Mouse (Mus musculus) CH12.LX (cell line): ENCODE measurements around the gene Egln2.

Source experiments
- CTCF ChIP-seq, 2 experiments: IDR thresholded peaks in 1 of 2; conservative IDR thresholded peaks in 1 of 2; 2 replicates each; pipeline ENCODE4 v1.5.1; 2011 to 2012; ENCODE audit warnings: low read depth in 2 of 2, low read length in 2 of 2, improper control_type of control experiment in 1 of 2, inconsistent platforms in 1 of 2, mild to moderate bottlenecking in 1 of 2, moderate library complexity in 1 of 2
- E2F4 ChIP-seq: IDR thresholded peaks from 2 replicates; pipeline ENCODE4 v1.6.1; 2011; ENCODE audit warnings: low read depth, low read length, improper control_type of control experiment; ENCODE audit not compliant: insufficient replicate concordance
- ETS1 ChIP-seq: conservative IDR thresholded peaks from 2 replicates; pipeline ENCODE4 v1.6.1; 2012; ENCODE audit warnings: low read depth, mild to moderate bottlenecking, inconsistent platforms, low read length, improper control_type of control experiment, moderate library complexity
- HCFC1 ChIP-seq: IDR thresholded peaks from 2 replicates; pipeline ENCODE4 v1.6.1; 2012; ENCODE audit warnings: low read depth, mild to moderate bottlenecking, inconsistent platforms, low read length, improper control_type of control experiment
- KAT2A ChIP-seq: IDR thresholded peaks from 2 replicates; pipeline ENCODE4 v1.6.1; 2012; ENCODE audit warnings: low read length, improper control_type of control experiment, inconsistent platforms; ENCODE audit not compliant: insufficient replicate concordance
- MAX ChIP-seq: IDR thresholded peaks from 2 replicates; pipeline ENCODE4 v1.6.1; 2011; ENCODE audit warnings: low read length, improper control_type of control experiment
- MXI1 ChIP-seq: IDR thresholded peaks from 2 replicates; pipeline ENCODE4 v1.6.1; 2011; ENCODE audit warnings: mild to moderate bottlenecking, low read depth, low read length, improper control_type of control experiment
- MYC ChIP-seq: IDR thresholded peaks from 2 replicates; pipeline ENCODE4 v1.6.1; 2011; ENCODE audit warnings: low read depth, mild to moderate bottlenecking, improper control_type of control experiment, low read length
- NELFE ChIP-seq: IDR thresholded peaks from 2 replicates; pipeline ENCODE4 v1.6.1; 2011; ENCODE audit warnings: low read depth, low read length, improper control_type of control experiment
- POLR2A ChIP-seq: IDR thresholded peaks from 2 replicates; pipeline ENCODE4 v1.6.1; 2011; ENCODE audit warnings: low read depth, mild to moderate bottlenecking, improper control_type of control experiment, low read length
- TCF12 ChIP-seq: IDR thresholded peaks from 2 replicates; pipeline ENCODE4 v1.6.1; 2014; ENCODE audit warnings: low read depth, mild to moderate bottlenecking, inconsistent platforms, low read length, improper control_type of control experiment
- ZNF384 ChIP-seq: IDR thresholded peaks from 2 replicates; pipeline ENCODE4 v1.6.1; 2012; ENCODE audit warnings: low read depth, low read length, improper control_type of control experiment, inconsistent platforms

DNA sequence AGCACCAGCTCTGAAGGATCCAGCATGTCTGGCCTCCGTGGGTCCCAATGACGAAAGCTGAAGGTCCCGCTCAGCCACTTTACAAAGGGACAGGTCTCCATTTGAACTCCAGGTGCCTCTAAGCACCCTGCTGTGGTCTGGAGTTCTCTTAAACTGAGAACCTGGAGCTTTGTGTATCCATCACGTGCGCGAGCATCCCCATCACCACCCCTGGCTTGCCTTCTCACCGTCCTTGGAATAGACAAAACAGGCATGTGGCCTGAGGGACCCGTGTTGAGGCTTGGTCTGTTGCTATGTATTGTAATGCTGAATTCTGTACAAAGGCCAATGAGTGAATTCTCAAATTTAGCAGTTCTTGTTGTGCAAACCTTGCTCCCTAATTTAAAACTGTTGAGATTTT lies 32.2 kb upstream of the Egln2 start:
- TF ChIP-seq KAT2A, result no peak
- no peak for TF ChIP-seq POLR2A
- TF ChIP-seq MYC, result no peak
- TF ChIP-seq CTCF (conservative IDR thresholded peaks at IDR 0.05 in 1 of 2, IDR thresholded peaks at IDR 0.05 in 1 of 2; ENCODE audit: low read depth in 2 of 2, low read length in 2 of 2), result no peak
- TF ChIP-seq MAX, result no peak
- no peak for TF ChIP-seq NELFE
- TF ChIP-seq TCF12, result no peak
- no peak for TF ChIP-seq E2F4
- no peak for TF ChIP-seq MXI1
- no peak for TF ChIP-seq ZNF384
- TF ChIP-seq ETS1, result no peak
- no peak for TF ChIP-seq HCFC1
